Mouse (Mus musculus) C2C12 (cell line): ENCODE results near the gene Dtx3. TPM values are rescaled to one million over a fixed set of nuclear protein-coding genes. Genes with fewer than 3 reads are reported as not detected.
"Not testable (repeated sequence)": the region's sequence is repeated elsewhere in the genome, so short reads cannot be mapped to it uniquely, and the experiment has no call there.

Source experiments
- H3K27me3 ChIP-seq: one replicate; pipeline ENCODE4 v1.6.1; 2011; ENCODE audit not compliant: control insufficient read depth, insufficient read depth, insufficient read length
- H3K36me3 ChIP-seq: one replicate; pipeline ENCODE4 v1.6.1; 2011; ENCODE audit not compliant: control insufficient read depth, insufficient read depth
- H3K4me3 ChIP-seq: one replicate; pipeline ENCODE4 v1.5.1; 2011; ENCODE audit warnings: mild to moderate bottlenecking, control low read depth; ENCODE audit not compliant: poor library complexity, insufficient read depth, severe bottlenecking
- H3K79me2 ChIP-seq: one replicate; pipeline ENCODE4 v1.6.1; 2011; ENCODE audit not compliant: control insufficient read depth, insufficient read depth
- H3K79me3 ChIP-seq: one replicate; pipeline ENCODE4 v1.6.1; 2011; ENCODE audit warnings: low read depth, control low read depth
- H3ac ChIP-seq: one replicate; pipeline ENCODE3; 2011; ENCODE audit warnings: low read depth; ENCODE audit not compliant: control insufficient read depth, insufficient read length
- CEBPB ChIP-seq: IDR thresholded peaks from one replicate; pipeline ENCODE4 v1.6.1; 2011; ENCODE audit warnings: low read depth, mild to moderate bottlenecking, control low read depth, moderate library complexity
- CTCF ChIP-seq: IDR thresholded peaks from one replicate; pipeline ENCODE4 v1.5.1; 2011; ENCODE audit not compliant: control insufficient read depth, insufficient read depth, insufficient read length
- FOSL1 ChIP-seq: IDR thresholded peaks from one replicate; pipeline ENCODE4 v1.8.0; 2011; ENCODE audit warnings: mild to moderate bottlenecking, low read length; ENCODE audit not compliant: poor library complexity, insufficient read depth, severe bottlenecking
- MAX ChIP-seq: IDR thresholded peaks from one replicate; pipeline ENCODE4 v1.6.1; 2011; ENCODE audit warnings: mild to moderate bottlenecking, control low read depth
- MYOD1 ChIP-seq: IDR thresholded peaks from one replicate; pipeline ENCODE4 v1.6.1; 2011; ENCODE audit warnings: low read depth; ENCODE audit not compliant: control insufficient read depth, insufficient read length
- MYOG ChIP-seq: IDR thresholded peaks from one replicate; pipeline ENCODE4 v1.6.1; 2011; ENCODE audit not compliant: control insufficient read depth, insufficient read length; ENCODE audit errors: extremely low read depth
- USF1 ChIP-seq: IDR thresholded peaks from one replicate; pipeline ENCODE4 v1.6.1; 2011; ENCODE audit warnings: low read depth, mild to moderate bottlenecking, control low read depth, moderate library complexity
- polyA plus RNA-seq: library from polyadenylated mRNA; unstranded; fragments of >200 nt; fragmentation: generic; extraction: Trizol; gene quantifications from one replicate; pipeline ENCODE4 v1.2.1, GENCODE M21; 2012; ENCODE audit warnings: missing spikeins

The Dtx3 gene
- polyA plus RNA-seq, 1 experiment: 24.4 TPM

GRCm38 (mm10) chr10:127194428-127195327 lies 850 bp downstream of the Dtx3 start:
- Histone ChIP-seq H3K4me3 (peak overlapping the region; percentile 74), H3ac (peak overlapping the region; percentile 91), H3K27me3 (no peaks in the 10 kb centered on the region), H3K36me3 (peaks cover 36% of the 10 kb centered on the region), H3K79me3 (peaks cover 4% of the 10 kb centered on the region), H3K79me2 (peaks cover 19% of the 10 kb centered on the region)
- no peak for TF ChIP-seq CEBPB
- TF ChIP-seq MAX: no peak
- TF ChIP-seq CTCF: no peak
- TF ChIP-seq MYOG: no peak
- TF ChIP-seq USF1: no peak
- no peak for TF ChIP-seq FOSL1
- TF ChIP-seq MYOD1: no peak

DNA sequence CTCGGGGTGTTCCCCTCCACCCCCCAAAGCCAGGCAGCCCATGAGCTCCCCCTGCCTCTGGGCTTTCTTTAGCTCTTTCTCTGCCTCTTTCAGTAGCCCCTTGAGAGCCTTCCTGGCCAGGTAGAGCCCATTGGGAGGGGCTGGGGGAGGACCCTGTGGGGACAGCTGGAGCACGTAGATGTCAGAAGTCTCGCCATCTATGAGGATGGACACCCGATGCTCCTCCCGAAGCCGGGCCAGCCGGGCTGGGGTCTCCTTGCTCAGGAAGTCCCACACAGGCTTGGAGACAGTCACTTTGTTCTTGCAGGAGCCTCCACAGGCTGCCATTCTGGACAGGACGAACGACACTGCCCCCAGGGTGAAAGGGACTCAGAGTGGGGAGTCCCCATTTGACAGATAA lies 2.5 kb downstream of the Dtx3 start:
- Histone ChIP-seq H3K27me3 (no peaks in the 10 kb centered on the region), H3K79me2 (peaks cover 19% of the 10 kb centered on the region), H3K36me3 (peaks cover 19% of the 10 kb centered on the region), H3ac (no peak overlapping the region), H3K79me3 (peaks cover 4% of the 10 kb centered on the region), H3K4me3 (no peak overlapping the region)
- no peak for TF ChIP-seq FOSL1
- TF ChIP-seq USF1: no peak
- no peak for TF ChIP-seq MYOG
- no peak for TF ChIP-seq MAX
- no peak for TF ChIP-seq CEBPB
- TF ChIP-seq MYOD1: no peak
- TF ChIP-seq CTCF: no peak

- H3K79me2 ChIP-seq: peaks cover 19% of the 10 kb centered on the region
- H3K27me3 ChIP-seq, H3ac ChIP-seq, H3K4me3 ChIP-seq, H3K79me3 ChIP-seq: not testable (repeated sequence)
- peaks cover 11% of the 10 kb centered on the region for H3K36me3 ChIP-seq
These were observed 3.5 kb downstream of the Dtx3 start for GRCm38 (mm10) chr10:127192057-127192328.

DNA sequence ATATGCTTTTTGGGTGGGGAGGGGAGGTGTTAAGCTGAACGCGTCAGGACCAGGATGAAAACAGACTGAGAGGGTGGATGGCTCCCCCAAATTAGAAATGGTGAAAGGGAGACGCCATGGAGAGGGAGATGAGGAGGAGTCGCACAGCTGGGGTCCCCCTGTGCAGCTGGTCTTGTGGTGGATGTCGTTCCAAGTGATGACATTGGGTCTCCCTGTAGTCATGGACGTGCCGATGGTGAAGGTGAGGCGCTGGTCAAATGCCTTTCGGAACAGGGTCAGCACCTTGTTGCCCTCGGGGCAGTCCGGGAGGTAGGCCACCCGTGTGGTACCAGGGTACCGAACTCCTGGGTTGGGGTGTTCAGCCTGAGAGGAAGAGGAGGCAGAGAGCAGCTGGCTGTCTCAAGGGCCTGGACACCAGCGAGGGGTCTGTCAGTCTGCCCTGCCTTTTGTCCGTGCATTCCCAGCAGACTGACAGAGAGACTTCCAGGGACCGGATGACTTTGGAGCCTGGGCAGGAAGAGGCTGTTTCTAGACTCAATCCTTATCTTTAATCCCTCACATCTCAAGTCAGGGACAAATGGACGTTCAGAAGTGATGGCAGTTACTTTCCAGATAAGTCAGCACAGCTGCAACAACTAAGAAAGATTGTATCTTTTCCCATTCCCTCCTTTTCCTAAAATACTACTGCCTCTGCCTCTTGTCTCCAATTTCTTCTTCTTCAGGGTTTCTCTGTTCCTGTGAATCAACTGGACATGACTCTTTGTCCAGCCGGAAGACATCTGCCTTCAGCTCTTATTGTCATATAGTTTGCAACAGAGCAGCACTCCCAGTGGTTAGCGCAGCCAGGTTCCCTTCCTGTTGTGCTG lies 4.1 kb downstream of the Dtx3 start:
- peaks cover 19% of the 10 kb centered on the region for H3K79me2 ChIP-seq
- TF ChIP-seq MYOG (no peak), MYOD1 (peak; percentile 36)
- no peak overlapping the region for H3K4me3 ChIP-seq
- no peaks in the 10 kb centered on the region for H3K27me3 ChIP-seq
- H3K36me3 ChIP-seq: peaks cover 7% of the 10 kb centered on the region
- no peak overlapping the region for H3ac ChIP-seq
- peaks cover 4% of the 10 kb centered on the region for H3K79me3 ChIP-seq

DNA sequence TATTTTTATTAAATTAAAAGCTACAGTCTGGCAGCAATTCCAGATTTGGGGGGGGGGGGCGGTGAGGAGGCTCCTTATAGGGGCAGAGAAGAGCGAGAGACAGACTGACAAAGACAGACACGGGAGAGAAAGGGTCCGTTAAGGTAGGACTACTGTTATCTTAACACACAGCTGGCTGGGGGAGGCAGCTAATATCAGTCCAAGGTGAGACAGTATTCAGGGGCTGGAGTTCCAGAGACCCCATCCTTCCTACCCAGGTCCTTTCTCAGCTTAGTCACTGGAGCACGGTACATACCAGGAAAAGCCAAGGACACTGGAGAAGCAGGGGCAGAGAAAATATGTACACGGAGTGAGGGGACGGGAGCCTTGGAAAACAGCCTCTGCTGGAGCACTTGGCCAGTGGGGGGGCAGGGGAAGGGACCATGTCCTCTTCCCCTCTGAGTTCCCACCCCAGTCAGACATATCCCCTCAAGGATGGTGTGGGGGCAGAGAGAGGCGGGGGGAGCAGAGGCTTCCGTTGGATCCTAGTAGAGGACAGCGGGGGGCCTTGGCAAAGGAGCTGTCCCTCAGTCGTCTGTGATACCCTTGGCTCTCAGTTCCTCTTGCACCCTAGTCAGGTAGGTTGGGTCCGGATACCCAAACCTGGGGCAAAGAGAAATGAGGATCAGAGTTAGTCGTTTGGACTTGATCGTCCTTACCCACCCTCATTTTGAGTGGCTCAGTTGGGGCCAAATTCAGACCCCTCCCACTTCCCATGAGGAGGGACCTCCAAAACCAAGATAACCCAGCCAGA lies 4.9 kb downstream of the Dtx3 start:
- Histone ChIP-seq H3K4me3 (no peak overlapping the region), H3K27me3 (no peaks in the 10 kb centered on the region)
- TF ChIP-seq MYOG: no peak

GRCm38 (mm10) chr10:127189651-127190381 lies 5.7 kb downstream of the Dtx3 start, which contains the start of gene Arhgef25:
Gene Arhgef25, minus strand, starts transcription at chr10:127190083.
- H3ac ChIP-seq: peak within 1 kb of the TSS; percentile 90
- H3K79me2 ChIP-seq: peaks cover 7% of the 10 kb centered on the region
- H3K4me3 ChIP-seq: peak within 1 kb of the TSS; percentile 40
- peaks cover 7% of the 10 kb centered on the region for H3K36me3 ChIP-seq
- H3K79me3 ChIP-seq: no peaks in the 10 kb centered on the region
- H3K27me3 ChIP-seq: no peaks in the 10 kb centered on the region
- no peak for TF ChIP-seq CEBPB

More for the DNA sequence above, 4.9 kb downstream of the Dtx3 start:
- H3K79me3 ChIP-seq: no peaks in the 10 kb centered on the region
- peaks cover 13% of the 10 kb centered on the region for H3K79me2 ChIP-seq
- no peak overlapping the region for H3ac ChIP-seq
- peaks cover 7% of the 10 kb centered on the region for H3K36me3 ChIP-seq
